Mouse (Mus musculus) CH12.LX (cell line): Measurements from ENCODE around the gene Chic2. TPM values are rescaled to one million over a fixed set of nuclear protein-coding genes. Genes with fewer than 3 reads are reported as not detected.

ENCODE experiments used
- DNase-seq: peaks from one replicate; pipeline ENCODE4 v3.0.0-alpha.2; 2013; ENCODE audit errors: extremely low read depth
- H3K27ac ChIP-seq: 2 replicates; pipeline ENCODE4 v1.5.1; 2012; ENCODE audit warnings: low read depth, mild to moderate bottlenecking, control low read depth, moderate library complexity; ENCODE audit not compliant: insufficient read depth
- H3K27me3 ChIP-seq: replicated peaks from 2 replicates; pipeline ENCODE3; 2012; ENCODE audit warnings: inconsistent platforms
- H3K36me3 ChIP-seq, 2 experiments: replicated peaks in 1 of 2; 2 replicates each; pipeline versions ENCODE3 to v1.6.1; 2012; ENCODE audit warnings: inconsistent platforms in 1 of 2, low read length in 1 of 2, mild to moderate bottlenecking in 1 of 2, mixed read lengths in 1 of 2, moderate library complexity in 1 of 2; ENCODE audit not compliant: control insufficient read depth in 1 of 2, insufficient read depth in 1 of 2
- H3K4me1 ChIP-seq, 2 experiments: 2 replicates each; pipeline ENCODE4 v1.6.1; 2012; ENCODE audit warnings: inconsistent platforms in 1 of 2, moderate library complexity in 1 of 2; ENCODE audit not compliant: insufficient read depth in 2 of 2, control insufficient read depth in 1 of 2
- H3K4me2 ChIP-seq: 2 replicates; pipeline ENCODE4 v1.6.1; 2012; ENCODE audit warnings: low read depth, mild to moderate bottlenecking, control low read depth; ENCODE audit not compliant: poor library complexity, insufficient read depth, severe bottlenecking
- H3K4me3 ChIP-seq, 3 experiments: fragments of 150-350 bp in 1 of 3; sonication (generic) in 1 of 3; replicated peaks in 1 of 3; 2 replicates each; pipeline versions ENCODE3 to v1.5.1; 2011 to 2012; ENCODE audit warnings: low read depth in 2 of 3, low read length in 2 of 3, mild to moderate bottlenecking in 2 of 3, moderate library complexity in 2 of 3, control low read depth in 1 of 3, improper control_type of control experiment in 1 of 3, inconsistent platforms in 1 of 3, mixed read lengths in 1 of 3; ENCODE audit not compliant: poor library complexity in 1 of 3
- H3K79me2 ChIP-seq: replicated peaks from 2 replicates; pipeline ENCODE4 v1.6.1; 2012; ENCODE audit warnings: mild to moderate bottlenecking, moderate library complexity; ENCODE audit not compliant: control insufficient read depth, poor library complexity, insufficient read depth, severe bottlenecking; ENCODE audit errors: extremely low read depth
- H3K9ac ChIP-seq: 2 replicates; pipeline ENCODE4 v1.6.1; 2012; ENCODE audit warnings: low read depth, mild to moderate bottlenecking, control low read depth, moderate library complexity; ENCODE audit not compliant: insufficient read depth
- H3K9me3 ChIP-seq: replicated peaks from 2 replicates; pipeline ENCODE3; 2012; ENCODE audit warnings: low read length, inconsistent platforms, mixed read lengths
- BHLHE40 ChIP-seq: IDR thresholded peaks from 2 replicates; pipeline ENCODE4 v1.6.1; 2011; ENCODE audit warnings: mild to moderate bottlenecking, low read depth, low read length, improper control_type of control experiment
- CHD1 ChIP-seq: IDR thresholded peaks from 2 replicates; pipeline ENCODE4 v1.6.1; 2012; ENCODE audit warnings: low read depth, low read length, improper control_type of control experiment, inconsistent platforms
- CTCF ChIP-seq, 2 experiments: IDR thresholded peaks in 1 of 2; conservative IDR thresholded peaks in 1 of 2; 2 replicates each; pipeline ENCODE4 v1.5.1; 2011 to 2012; ENCODE audit warnings: low read depth in 2 of 2, low read length in 2 of 2, improper control_type of control experiment in 1 of 2, inconsistent platforms in 1 of 2, mild to moderate bottlenecking in 1 of 2, moderate library complexity in 1 of 2
- E2F4 ChIP-seq: IDR thresholded peaks from 2 replicates; pipeline ENCODE4 v1.6.1; 2011; ENCODE audit warnings: low read depth, low read length, improper control_type of control experiment; ENCODE audit not compliant: insufficient replicate concordance
- ELF1 ChIP-seq: IDR thresholded peaks from 2 replicates; pipeline ENCODE4 v1.6.1; 2014; ENCODE audit warnings: low read depth, mild to moderate bottlenecking, inconsistent platforms, low read length, improper control_type of control experiment
- EP300 ChIP-seq: IDR thresholded peaks from 2 replicates; pipeline ENCODE4 v1.6.1; 2011; ENCODE audit warnings: low read length, improper control_type of control experiment
- GABPA ChIP-seq: IDR thresholded peaks from 2 replicates; pipeline ENCODE4 v1.6.1; 2012; ENCODE audit warnings: low read depth, low read length, improper control_type of control experiment, inconsistent platforms; ENCODE audit not compliant: insufficient replicate concordance
- IRF4 ChIP-seq: IDR thresholded peaks from 2 replicates; pipeline ENCODE4 v1.6.1; 2014; ENCODE audit warnings: low read depth, mild to moderate bottlenecking, inconsistent platforms, low read length, improper control_type of control experiment
- JUND ChIP-seq: conservative IDR thresholded peaks from 2 replicates; pipeline ENCODE4 v1.6.1; 2011; ENCODE audit warnings: low read depth, low read length, improper control_type of control experiment
- KAT2A ChIP-seq: IDR thresholded peaks from 2 replicates; pipeline ENCODE4 v1.6.1; 2012; ENCODE audit warnings: low read length, improper control_type of control experiment, inconsistent platforms; ENCODE audit not compliant: insufficient replicate concordance
- MAFK ChIP-seq: IDR thresholded peaks from 2 replicates; pipeline ENCODE4 v1.6.1; 2011; ENCODE audit warnings: low read length, improper control_type of control experiment; ENCODE audit not compliant: insufficient replicate concordance
- MAX ChIP-seq: IDR thresholded peaks from 2 replicates; pipeline ENCODE4 v1.6.1; 2011; ENCODE audit warnings: low read length, improper control_type of control experiment
- MAZ ChIP-seq: IDR thresholded peaks from 2 replicates; pipeline ENCODE4 v1.6.1; 2012; ENCODE audit warnings: low read depth, mild to moderate bottlenecking, inconsistent platforms, low read length, improper control_type of control experiment, moderate library complexity
- MEF2A ChIP-seq: IDR thresholded peaks from 2 replicates; pipeline ENCODE4 v1.6.1; 2014; ENCODE audit warnings: low read depth, mild to moderate bottlenecking, inconsistent platforms, low read length, improper control_type of control experiment, borderline replicate concordance
- MYC ChIP-seq: IDR thresholded peaks from 2 replicates; pipeline ENCODE4 v1.6.1; 2011; ENCODE audit warnings: low read depth, mild to moderate bottlenecking, improper control_type of control experiment, low read length
- POLR2A ChIP-seq: IDR thresholded peaks from 2 replicates; pipeline ENCODE4 v1.6.1; 2011; ENCODE audit warnings: low read depth, mild to moderate bottlenecking, improper control_type of control experiment, low read length
- RAD21 ChIP-seq: IDR thresholded peaks from 2 replicates; pipeline ENCODE4 v1.6.1; 2011; ENCODE audit warnings: low read depth, mild to moderate bottlenecking, low read length, improper control_type of control experiment, moderate library complexity
- RCOR1 ChIP-seq: conservative IDR thresholded peaks from 2 replicates; pipeline ENCODE4 v1.6.1; 2012; ENCODE audit warnings: low read depth, mild to moderate bottlenecking, inconsistent platforms, low read length, improper control_type of control experiment
- SIN3A ChIP-seq: IDR thresholded peaks from 2 replicates; pipeline ENCODE4 v1.6.1; 2012; ENCODE audit warnings: low read length, improper control_type of control experiment, inconsistent platforms
- SMC3 ChIP-seq: IDR thresholded peaks from 2 replicates; pipeline ENCODE4 v1.6.1; 2011; ENCODE audit warnings: low read depth, low read length, improper control_type of control experiment
- TCF12 ChIP-seq: IDR thresholded peaks from 2 replicates; pipeline ENCODE4 v1.6.1; 2014; ENCODE audit warnings: low read depth, mild to moderate bottlenecking, inconsistent platforms, low read length, improper control_type of control experiment
- UBTF ChIP-seq: IDR thresholded peaks from 2 replicates; pipeline ENCODE4 v1.6.1; 2012; ENCODE audit warnings: low read depth, mild to moderate bottlenecking, inconsistent platforms, low read length, improper control_type of control experiment, moderate library complexity
- USF1 ChIP-seq: IDR thresholded peaks from 2 replicates; pipeline ENCODE4 v1.6.1; 2014; ENCODE audit warnings: low read depth, mild to moderate bottlenecking, inconsistent platforms, low read length, improper control_type of control experiment
- USF2 ChIP-seq: conservative IDR thresholded peaks from 2 replicates; pipeline ENCODE4 v1.6.1; 2011; ENCODE audit warnings: low read depth, low read length, improper control_type of control experiment
- ZKSCAN1 ChIP-seq: IDR thresholded peaks from 2 replicates; pipeline ENCODE4 v1.6.1; 2012; ENCODE audit warnings: low read depth, inconsistent platforms, low read length, improper control_type of control experiment, borderline replicate concordance
- ZNF384 ChIP-seq: IDR thresholded peaks from 2 replicates; pipeline ENCODE4 v1.6.1; 2012; ENCODE audit warnings: low read depth, low read length, improper control_type of control experiment, inconsistent platforms
- dilution Hi-C: fragments of 300-500 bp; cut with MboI; formaldehyde crosslinking; loops from 2 replicates; pipeline ENCODE4 v1.14.3; 2020; ENCODE audit warnings: low sequenced_read_pairs; ENCODE audit not compliant: extremely low pct_unique_long_range_greater_than_20kb, extremely low pct_ligation_motif_present
- in situ Hi-C: fragments of 300-500 bp; cut with MboI; formaldehyde crosslinking; loops from 3 replicates; pipeline ENCODE4 v1.14.3; 2019; ENCODE audit warnings: low sequenced_read_pairs, low pct_ligation_motif_present, low pct_unique_long_range_greater_than_20kb, mixed read lengths
- polyA plus RNA-seq: library from polyadenylated mRNA; unstranded; fragments of >175 nt; gene quantifications from 2 replicates; pipeline ENCODE4 v1.2.1, GENCODE M21; 2012; ENCODE audit warnings: low read depth; ENCODE audit not compliant: insufficient read length
- total RNA-seq, 2 experiments: library from RNA; depleted of rRNA; stranded (reverse); fragments of 300-350 nt in 1 of 2; fragments of >200 nt in 1 of 2; gene quantifications; 2 replicates each; pipeline ENCODE4 v1.2.3; 2012 to 2014

The Chic2 gene
- total and polyA plus RNA-seq, 3 experiments = 28.2 to 41.6 (median 40.8) TPM

GRCm38 (mm10) chr5:75002109-75002508 lies 42.5 kb downstream of the Chic2 start:
- H3K4me2 ChIP-seq = no peak overlapping the region
- DNase-seq = no peak
- H3K79me2 ChIP-seq = no peaks in the 10 kb centered on the region
- dilution Hi-C loops = no loop called here
- H3K4me1 ChIP-seq = no peaks in the 10 kb centered on the region
- H3K4me3 ChIP-seq = no peak overlapping the region
- H3K9ac ChIP-seq = no peak overlapping the region
- H3K9me3 ChIP-seq = no peaks in the 10 kb centered on the region
- no peak overlapping the region for H3K27ac ChIP-seq
- H3K36me3 ChIP-seq = peaks cover 18 to 57% of the 10 kb centered on the region in 2 experiments
- TF ChIP-seq KAT2A (no peak), UBTF (no peak), MAZ (no peak), BHLHE40 (no peak), USF1 (no peak), RAD21 (no peak), GABPA (no peak), USF2 (no peak), E2F4 (no peak), ELF1 (no peak), POLR2A (no peak), MYC (no peak), ZNF384 (no peak), RCOR1 (no peak)
- no peaks in the 10 kb centered on the region for H3K27me3 ChIP-seq
- in situ Hi-C loops = no loop called here

- dilution Hi-C loops = no loop called here
- no peak overlapping the region for H3K4me2 ChIP-seq
Observed at GRCm38 (mm10) chr5:74998716-74999512, 45.7 kb downstream of the Chic2 start.

More at GRCm38 (mm10) chr5:74998716-74999512, 45.7 kb downstream of the Chic2 start:
- TF ChIP-seq GABPA = no peak
- no peak for TF ChIP-seq CHD1
- no peak for TF ChIP-seq SMC3
- no peak for TF ChIP-seq JUND
- TF ChIP-seq ZKSCAN1 = no peak
- no peak for TF ChIP-seq MAFK
- no peak for TF ChIP-seq USF2
- TF ChIP-seq SIN3A = no peak
- no peak for TF ChIP-seq MEF2A
- TF ChIP-seq KAT2A = no peak
- TF ChIP-seq TCF12 = no peak
- TF ChIP-seq POLR2A = no peak
- TF ChIP-seq EP300 = no peak
- no peak for TF ChIP-seq UBTF
- no peak for TF ChIP-seq RCOR1
- TF ChIP-seq CTCF (conservative IDR thresholded peaks at IDR 0.05 in 1 of 2, IDR thresholded peaks at IDR 0.05 in 1 of 2; ENCODE audit: low read depth in 2 of 2, low read length in 2 of 2) = no peak
- no peak for TF ChIP-seq E2F4
- TF ChIP-seq MAX = no peak
- no peak for TF ChIP-seq IRF4
- H3K9me3 ChIP-seq = no peaks in the 10 kb centered on the region
- no peaks in the 10 kb centered on the region for H3K27me3 ChIP-seq
- no peak for DNase-seq
- peaks cover 15 to 49% of the 10 kb centered on the region in 2 experiments for H3K36me3 ChIP-seq
- H3K4me3 ChIP-seq = no peak overlapping the region
- in situ Hi-C loops = no loop called here
- H3K9ac ChIP-seq = no peak overlapping the region
- no peaks in the 10 kb centered on the region for H3K79me2 ChIP-seq
- no peak overlapping the region for H3K27ac ChIP-seq
- no peaks in the 10 kb centered on the region for H3K4me1 ChIP-seq
